Mouse (Mus musculus) T-cell, adult 2 months (primary cell): ENCODE data around the gene Tjp1.

ENCODE experiments used
- DNase-seq: peaks from one replicate; pipeline ENCODE4 v3.0.0; 2022; ENCODE audit warnings: low spot score

The Tjp1 gene

GRCm38 (mm10) chr7:65357538-65357937 lies 170.0 kb downstream of the Tjp1 start:
- no peak for DNase-seq

DNA sequence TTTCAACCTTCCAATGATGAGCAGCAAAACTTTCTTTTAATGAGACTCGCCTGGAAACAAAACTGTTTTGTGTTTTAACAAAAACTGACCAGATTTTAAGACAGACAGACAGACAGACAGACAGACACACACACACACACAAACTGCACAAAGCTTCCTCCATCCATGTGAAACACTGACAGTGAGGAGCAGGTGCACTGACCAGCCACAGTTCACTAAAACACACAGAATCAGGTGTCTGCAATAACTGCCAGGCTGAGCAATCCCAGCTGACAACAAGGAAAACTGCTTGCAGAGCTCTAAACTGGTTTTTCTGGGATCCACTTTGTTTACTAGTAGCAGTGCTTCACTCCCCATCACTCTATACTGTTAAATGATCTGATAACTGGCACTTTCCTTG lies 171.4 kb downstream of the Tjp1 start:
- no peak for DNase-seq

DNA sequence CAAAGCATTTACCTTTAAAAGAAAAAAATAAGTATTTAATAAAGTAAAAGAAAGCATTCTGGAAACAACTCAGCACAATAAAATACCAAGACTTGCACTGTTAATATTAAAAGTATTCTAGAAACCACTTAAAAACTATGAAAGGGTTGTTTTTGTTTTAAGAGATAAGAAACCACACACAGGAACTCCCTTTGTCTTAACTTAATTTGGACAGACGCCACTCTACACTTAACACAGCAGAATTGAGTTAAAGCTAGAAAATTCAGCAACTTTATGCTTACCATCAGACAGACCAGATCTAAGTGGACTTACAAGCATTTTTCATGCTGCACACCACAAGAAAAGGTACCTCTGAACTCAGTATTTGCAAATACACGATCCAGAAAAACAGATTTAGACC lies 172.7 kb downstream of the Tjp1 start:
- no peak for DNase-seq

DNA sequence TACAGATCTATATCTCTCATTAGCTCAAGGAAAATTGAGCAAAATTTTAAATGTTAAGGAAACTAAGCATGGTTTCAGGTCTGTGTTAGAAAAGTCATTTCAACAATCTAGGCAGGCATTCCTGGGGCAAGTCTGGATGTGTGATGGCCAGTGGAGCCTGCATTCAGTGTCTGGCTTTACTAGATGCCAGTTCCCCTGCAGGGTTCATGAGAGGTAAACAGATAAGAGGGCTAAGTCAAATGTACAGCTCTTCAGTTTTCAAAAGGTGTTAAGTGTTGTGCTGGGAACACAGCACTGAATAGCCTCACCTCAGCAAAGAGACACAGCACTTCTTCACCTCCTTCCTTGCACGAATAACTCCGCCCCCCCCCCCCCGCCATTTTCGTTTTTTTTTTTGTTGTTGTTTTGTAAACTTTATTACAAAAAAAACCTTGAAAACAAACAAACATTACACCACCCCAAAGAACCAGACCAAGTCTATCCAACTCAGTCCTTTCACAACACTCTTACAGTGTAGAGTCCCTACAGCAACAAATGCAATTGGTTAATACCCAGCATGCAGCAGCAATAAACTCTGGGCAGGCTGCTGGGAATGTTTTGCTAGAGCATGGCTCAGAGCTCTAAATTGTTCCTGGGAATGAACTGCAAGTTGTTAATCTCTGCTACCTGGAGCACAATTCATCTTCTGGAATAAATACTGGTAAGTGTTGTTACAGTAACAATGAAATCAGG lies 177.1 kb downstream of the Tjp1 start:
- DNase-seq = no peak

DNA sequence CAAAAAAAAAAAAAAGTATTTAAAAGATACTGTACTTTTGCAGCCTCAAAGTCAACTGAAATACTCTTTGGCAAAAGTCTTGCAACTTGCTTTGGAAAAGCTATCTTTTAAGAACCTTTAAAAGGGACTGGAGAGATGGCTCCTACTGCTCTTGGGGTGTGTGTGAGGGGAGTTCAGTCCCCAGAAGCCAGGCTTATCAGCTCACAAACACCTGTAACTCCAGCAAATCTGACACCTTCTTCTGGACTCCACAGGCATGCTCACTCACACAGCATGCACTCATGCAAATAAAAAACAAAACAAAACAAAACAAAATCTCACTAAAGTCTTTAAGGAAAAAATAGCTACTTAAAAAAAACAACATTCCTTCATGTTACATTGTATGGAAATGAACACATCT lies 179.0 kb downstream of the Tjp1 start:
- DNase-seq = no peak

- no peak for DNase-seq
Observed at GRCm38 (mm10) chr7:65345314-65345713, 182.3 kb downstream of the Tjp1 start.

GRCm38 (mm10) chr7:65337581-65338270 lies 189.9 kb downstream of the Tjp1 start:
- no peak for DNase-seq

GRCm38 (mm10) chr7:65333081-65333760 lies 194.4 kb downstream of the Tjp1 start:
- DNase-seq = no peak

DNA sequence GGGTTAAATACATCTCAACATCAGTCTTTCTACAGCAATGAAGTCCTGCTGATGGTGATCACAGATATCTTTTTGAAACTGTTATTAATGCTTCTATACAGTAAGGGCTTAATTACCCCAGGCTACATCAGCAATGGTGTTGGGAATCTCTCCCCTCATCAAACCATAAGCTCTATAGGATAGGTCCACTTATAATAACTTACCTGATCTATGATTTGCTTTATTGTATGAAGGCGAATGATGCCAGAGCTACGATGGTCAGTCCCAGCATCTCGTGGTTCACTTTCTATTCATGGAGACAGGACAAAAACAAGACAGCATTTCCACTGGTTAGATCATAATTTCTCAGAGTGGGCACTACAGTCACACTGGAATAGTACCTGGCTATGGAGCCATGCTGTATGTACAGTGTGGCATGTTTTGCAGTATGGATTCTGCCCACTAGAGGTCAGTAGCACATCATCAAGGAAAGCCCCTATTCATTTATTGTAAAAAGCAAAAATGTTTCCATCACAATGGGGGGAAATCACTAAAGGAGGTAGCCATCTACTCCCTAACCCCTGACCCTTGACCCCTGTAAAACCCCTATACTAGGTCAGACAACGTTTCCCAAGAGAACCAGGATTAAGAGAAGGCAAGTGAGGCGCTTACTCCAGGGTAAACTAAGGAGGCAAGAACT lies 208.4 kb downstream of the Tjp1 start:
- no peak for DNase-seq

DNA sequence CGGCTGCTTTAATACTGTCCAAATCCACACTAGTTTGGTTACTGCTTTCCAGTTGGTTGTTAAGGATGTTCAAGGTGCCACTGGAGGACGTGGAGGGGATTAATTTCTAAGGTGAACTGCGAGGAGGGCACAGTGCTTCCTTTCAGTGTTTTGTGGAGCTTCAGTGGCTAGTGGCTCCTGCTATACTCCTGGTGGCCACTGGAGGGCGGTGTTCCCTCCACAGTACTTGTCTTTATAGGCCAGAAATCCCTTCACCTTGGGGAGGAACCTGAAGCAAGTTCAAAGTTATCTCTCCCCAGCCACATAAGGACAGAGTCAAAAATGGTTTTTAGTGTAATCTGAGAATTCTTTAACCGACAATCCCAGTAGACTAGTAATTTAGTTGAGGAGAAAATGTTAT lies 210.2 kb downstream of the Tjp1 start:
- DNase-seq = no peak

DNA sequence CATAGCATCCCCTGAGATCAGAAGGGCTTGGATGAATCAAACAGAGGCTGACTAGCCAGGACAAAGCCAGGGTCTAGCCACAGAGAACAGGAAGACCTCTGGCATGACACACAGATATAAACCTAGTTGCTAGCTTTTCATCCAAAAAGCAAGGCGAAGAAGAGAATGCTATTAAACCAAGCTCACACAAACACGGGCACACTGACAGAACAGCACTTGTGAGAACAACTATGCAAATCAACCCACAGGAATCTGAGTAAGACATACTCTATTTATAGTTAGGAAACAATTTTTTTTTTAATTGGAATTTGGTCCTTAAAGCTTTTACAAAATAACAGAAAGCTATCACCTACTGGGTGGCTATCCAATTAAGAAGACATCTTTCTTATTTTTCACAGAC lies 212.4 kb downstream of the Tjp1 start:
- DNase-seq = no peak

- DNase-seq = no peak
Observed at GRCm38 (mm10) chr7:65296675-65297589, 230.6 kb downstream of the Tjp1 start.

- no peak for DNase-seq
Observed at GRCm38 (mm10) chr7:65282886-65283285, 244.7 kb downstream of the Tjp1 start.

- DNase-seq = no peak
Observed at GRCm38 (mm10) chr7:65281960-65282359, 245.6 kb downstream of the Tjp1 start.

GRCm38 (mm10) chr7:65280944-65281912 lies 246.4 kb downstream of the Tjp1 start:
- DNase-seq = no peak

- no peak for DNase-seq
Observed at GRCm38 (mm10) chr7:65279277-65279676, 248.3 kb downstream of the Tjp1 start.

DNA sequence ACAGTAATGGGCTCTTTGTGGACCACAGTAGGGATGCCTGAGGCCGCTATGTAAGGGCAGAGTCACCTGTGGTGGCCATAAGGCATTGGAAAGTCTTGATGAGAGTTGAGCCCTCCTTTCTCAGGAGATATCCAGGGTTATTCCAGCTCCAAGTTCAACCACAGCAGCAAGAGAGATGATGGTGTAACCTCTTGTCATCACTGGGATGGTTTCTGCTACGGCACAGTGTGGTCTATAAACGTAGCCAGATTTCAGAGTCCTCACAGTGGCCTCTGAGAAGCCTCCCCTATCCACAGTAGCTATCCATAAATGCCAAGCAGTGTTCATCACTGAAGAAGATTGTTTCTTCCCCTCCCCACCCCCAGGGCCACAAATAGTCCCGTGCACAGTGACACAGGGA lies 251.8 kb downstream of the Tjp1 start:
- no peak for DNase-seq

DNA sequence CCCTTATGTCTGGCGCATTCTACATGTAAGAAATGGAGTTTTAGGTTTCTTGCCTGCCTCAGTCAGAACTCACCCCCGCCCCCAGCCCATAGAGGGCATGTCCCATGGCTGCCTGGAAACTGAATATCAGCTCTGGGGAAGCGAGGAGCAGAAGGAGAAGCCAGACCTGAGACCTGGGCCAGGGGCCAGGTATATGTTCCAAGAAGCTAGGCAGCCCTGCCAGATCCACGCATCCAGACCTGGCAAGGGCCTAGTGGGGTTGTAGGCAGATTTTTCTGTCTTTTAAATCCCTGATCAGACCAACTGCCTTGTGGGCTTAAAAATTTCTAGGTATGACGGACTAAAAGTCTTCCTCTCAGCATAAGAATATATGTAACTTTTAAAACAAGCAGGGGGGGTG lies 253.4 kb downstream of the Tjp1 start:
- DNase-seq = no peak

- no peak for DNase-seq
Observed at GRCm38 (mm10) chr7:65249656-65250055, 277.9 kb downstream of the Tjp1 start.
